Mouse (Mus musculus) erythroblast, embryonic 14.5 days (primary cell): ENCODE results near the gene 1110059E24Rik.

ENCODE experiments used
- GATA1 ChIP-seq: IDR thresholded peaks from 2 replicates; pipeline ENCODE4 v1.6.1; 2012; ENCODE audit warnings: low read length, inconsistent platforms, mixed read lengths
- TAL1 ChIP-seq: IDR thresholded peaks from 3 replicates; pipeline ENCODE4 v1.6.1; 2012; ENCODE audit warnings: low read length, inconsistent platforms, mixed read lengths

- TF ChIP-seq TAL1, result no peak
- no peak for TF ChIP-seq GATA1
Observed at GRCm38 (mm10) chr19:21636907-21637306, 15.9 kb downstream of the 1110059E24Rik start.
